Mouse (Mus musculus) myocyte (in vitro differentiated cells): ENCODE results near the gene Zfp335. TPM values are rescaled to one million over a fixed set of nuclear protein-coding genes. Genes with fewer than 3 reads are reported as not detected.

Source experiments
- H3K27me3 ChIP-seq: one replicate; pipeline ENCODE4 v1.6.1; 2011; ENCODE audit not compliant: control insufficient read depth, insufficient read depth, insufficient read length
- H3K36me3 ChIP-seq: one replicate; pipeline ENCODE4 v1.6.1; 2011; ENCODE audit not compliant: control insufficient read depth, insufficient read depth
- H3K4me2 ChIP-seq: one replicate; pipeline ENCODE4 v1.6.1; 2011; ENCODE audit warnings: low read depth, control low read depth
- H3K4me3 ChIP-seq: one replicate; pipeline ENCODE4 v1.5.1; 2011; ENCODE audit warnings: mild to moderate bottlenecking, control low read depth, moderate library complexity
- H3K79me2 ChIP-seq: one replicate; pipeline ENCODE4 v1.6.1; 2011; ENCODE audit not compliant: control insufficient read depth, insufficient read depth
- H3ac ChIP-seq: one replicate; pipeline ENCODE4 v1.6.1; 2011; ENCODE audit not compliant: control insufficient read depth, insufficient read length
- CEBPB ChIP-seq: IDR thresholded peaks from 2 replicates; pipeline ENCODE4 v1.6.1; 2011; ENCODE audit warnings: mild to moderate bottlenecking, moderate library complexity; ENCODE audit not compliant: poor library complexity, insufficient read depth, severe bottlenecking
- E2F4 ChIP-seq: IDR thresholded peaks from one replicate; pipeline ENCODE4 v1.6.1; 2011; ENCODE audit warnings: mild to moderate bottlenecking, control low read depth, moderate library complexity; ENCODE audit not compliant: insufficient read depth
- MAX ChIP-seq: IDR thresholded peaks from one replicate; pipeline ENCODE4 v1.6.1; 2011; ENCODE audit warnings: low read depth, mild to moderate bottlenecking, control low read depth
- MYOD1 ChIP-seq, 3 experiments: IDR thresholded peaks; one replicate each; pipeline ENCODE4 v1.6.1; 2011; ENCODE audit warnings: control low read depth in 2 of 3, low read depth in 2 of 3, mild to moderate bottlenecking in 2 of 3, moderate library complexity in 1 of 3; ENCODE audit not compliant: insufficient read length in 2 of 3, control insufficient read depth in 1 of 3
- MYOG ChIP-seq, 3 experiments: IDR thresholded peaks; one replicate each; pipeline ENCODE4 v1.6.1; 2011; ENCODE audit warnings: control low read depth in 2 of 3, low read depth in 2 of 3, mild to moderate bottlenecking in 2 of 3; ENCODE audit not compliant: insufficient read length in 2 of 3, control insufficient read depth in 1 of 3, insufficient read depth in 1 of 3
- POLR2A ChIP-seq: IDR thresholded peaks from one replicate; pipeline ENCODE4 v1.6.1; 2011; ENCODE audit warnings: low read depth, mild to moderate bottlenecking, control low read depth, moderate library complexity; ENCODE audit not compliant: insufficient read length
- POLR2AphosphoS2 ChIP-seq: IDR thresholded peaks from one replicate; pipeline ENCODE4 v1.6.1; 2011; ENCODE audit warnings: low read depth, control low read depth; ENCODE audit not compliant: insufficient read length
- REST ChIP-seq: IDR thresholded peaks from one replicate; pipeline ENCODE4 v1.6.1; 2011; ENCODE audit warnings: mild to moderate bottlenecking, control low read depth, moderate library complexity; ENCODE audit not compliant: insufficient read depth, insufficient read length
- SRF ChIP-seq: IDR thresholded peaks from one replicate; pipeline ENCODE4 v1.6.1; 2011; ENCODE audit warnings: low read depth; ENCODE audit not compliant: control insufficient read depth, insufficient read length
- TCF12 ChIP-seq: IDR thresholded peaks from one replicate; pipeline ENCODE4 v1.6.1; 2011; ENCODE audit warnings: mild to moderate bottlenecking, control low read depth; ENCODE audit not compliant: poor library complexity, insufficient read depth, severe bottlenecking
- TCF3 ChIP-seq: IDR thresholded peaks from one replicate; pipeline ENCODE4 v1.6.1; 2011; ENCODE audit warnings: low read depth, control low read depth; ENCODE audit not compliant: insufficient read length
- USF1 ChIP-seq: IDR thresholded peaks from one replicate; pipeline ENCODE4 v1.6.1; 2011; ENCODE audit warnings: low read depth, mild to moderate bottlenecking, control low read depth, moderate library complexity
- polyA plus RNA-seq: library from polyadenylated mRNA; unstranded; fragments of >200 nt; fragmentation: generic; extraction: Trizol; gene quantifications from one replicate; pipeline ENCODE4 v1.2.1, GENCODE M21; 2012; ENCODE audit warnings: missing spikeins

Zfp335 gene
- polyA plus RNA-seq, 1 experiment = 11.1 TPM

DNA sequence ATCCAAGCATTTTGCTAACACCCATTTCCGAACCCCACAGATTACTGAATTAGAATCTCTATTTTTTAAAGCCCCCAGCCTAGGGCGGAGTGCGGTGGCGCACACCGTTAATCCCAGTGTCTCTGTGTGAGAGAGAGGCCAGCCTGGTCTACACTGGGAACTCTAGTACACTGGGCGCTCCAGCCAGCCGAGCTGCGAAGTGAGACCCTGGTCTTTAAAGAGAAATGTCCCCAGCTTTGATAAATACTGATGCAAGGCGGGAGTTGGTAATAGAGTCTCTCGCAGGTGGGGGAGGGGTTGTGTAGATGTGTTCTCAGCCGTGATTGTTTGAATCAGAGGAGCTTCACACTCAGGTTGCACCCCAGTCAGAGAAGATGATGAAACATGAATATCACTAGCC lies 27.5 kb upstream of the Zfp335 start:
- no peaks in the 10 kb centered on the region for H3K27me3 ChIP-seq

DNA sequence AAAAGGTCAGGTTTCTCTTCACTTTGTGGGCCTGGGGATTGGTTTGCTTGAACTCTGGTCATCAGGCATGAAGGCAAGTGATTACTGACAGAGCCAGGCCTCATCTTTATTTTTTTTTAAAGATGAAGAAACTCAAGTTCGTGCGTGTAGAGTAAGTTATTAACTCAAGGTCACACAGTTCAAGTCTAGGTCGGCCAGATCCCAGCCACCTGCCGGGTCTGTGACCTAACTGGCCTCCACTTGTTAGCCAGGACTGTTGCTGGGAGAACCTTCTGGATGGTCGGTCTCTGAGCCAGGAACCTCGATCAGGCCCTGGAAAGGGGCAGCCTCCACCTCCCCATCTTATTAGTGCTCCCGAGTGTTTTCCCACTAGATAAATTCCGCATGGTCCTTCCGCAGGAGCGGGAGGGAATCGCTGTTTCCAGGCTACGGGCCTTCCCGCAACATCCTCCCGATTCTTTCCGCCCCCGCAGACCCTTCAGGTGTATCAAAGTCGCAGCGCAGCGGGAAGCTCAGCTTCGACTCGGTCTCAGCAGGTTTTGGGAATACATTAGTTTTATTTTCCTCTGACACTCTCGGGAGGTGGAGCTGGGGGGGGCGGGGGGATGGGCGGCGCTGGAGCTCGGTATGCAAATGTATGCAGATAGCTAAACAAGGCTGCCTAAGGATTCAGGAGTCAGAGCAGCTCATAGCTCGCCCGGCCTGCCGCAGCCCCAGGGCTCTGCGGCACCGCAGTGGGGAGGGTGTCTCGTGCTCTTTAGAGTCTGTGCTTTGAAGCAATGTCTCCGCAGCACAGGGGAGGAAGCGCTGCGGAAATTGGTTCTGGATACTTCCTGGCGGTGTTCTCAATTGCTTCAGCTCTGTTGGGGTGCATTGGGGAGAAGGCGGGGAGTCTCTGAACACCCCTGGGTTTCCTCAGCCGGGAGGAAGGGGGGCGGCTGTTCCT lies 26.9 kb upstream of the Zfp335 start:
- no peak overlapping the region for H3K4me3 ChIP-seq

More for the DNA sequence above, 27.5 kb upstream of the Zfp335 start:
- Histone ChIP-seq H3K79me2 (no peaks in the 10 kb centered on the region), H3K4me3 (no peak overlapping the region), H3K4me2 (no peak overlapping the region), H3ac (no peak overlapping the region), H3K36me3 (no peaks in the 10 kb centered on the region)
- TF ChIP-seq MAX (no peak), REST (no peak), MYOG (IDR thresholded peaks at IDR 0.05; ENCODE audit: control insufficient read depth in 1 of 3, insufficient read depth in 1 of 3, insufficient read length in 2 of 3, low read depth in 2 of 3) (no peak), SRF (no peak), CEBPB (no peak), MYOD1 (IDR thresholded peaks at IDR 0.05; ENCODE audit: control insufficient read depth in 1 of 3, insufficient read length in 2 of 3, low read depth in 2 of 3) (no peak), TCF3 (no peak), POLR2AphosphoS2 (no peak), POLR2A (no peak), USF1 (no peak), E2F4 (no peak), TCF12 (no peak)

DNA sequence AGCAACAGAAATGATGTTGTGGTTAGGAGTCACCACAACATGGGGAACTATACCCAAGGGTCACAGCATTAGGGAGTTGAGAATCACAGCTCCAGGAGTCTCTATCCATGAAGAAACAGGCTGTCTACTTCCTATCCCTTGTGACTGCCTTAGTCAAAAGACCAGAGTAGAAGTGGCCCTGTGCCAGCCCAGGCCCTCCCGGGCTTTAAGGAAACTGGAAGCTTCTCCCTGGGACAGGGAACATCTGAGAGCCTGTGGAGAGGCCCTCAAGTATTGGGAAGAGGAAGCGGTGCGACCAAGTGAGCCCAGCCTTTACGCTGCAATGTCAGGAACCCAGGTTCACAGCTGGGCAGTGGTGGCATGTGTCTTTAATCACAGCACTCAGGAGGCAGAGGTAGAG lies 24.4 kb upstream of the Zfp335 start:
- H3K27me3 ChIP-seq = no peaks in the 10 kb centered on the region

More for the DNA sequence above, 26.9 kb upstream of the Zfp335 start:
- TF ChIP-seq POLR2A = no peak
- no peak for TF ChIP-seq E2F4
- TF ChIP-seq MYOD1 (IDR thresholded peaks at IDR 0.05; ENCODE audit: control insufficient read depth in 1 of 3, insufficient read length in 2 of 3, low read depth in 2 of 3) = no peak
- no peak for TF ChIP-seq REST
- no peak for TF ChIP-seq POLR2AphosphoS2
- no peak for TF ChIP-seq TCF12
- no peak for TF ChIP-seq CEBPB
- TF ChIP-seq TCF3 = no peak
- no peak for TF ChIP-seq MYOG (IDR thresholded peaks at IDR 0.05; ENCODE audit: control insufficient read depth in 1 of 3, insufficient read depth in 1 of 3, insufficient read length in 2 of 3, low read depth in 2 of 3)
- no peak for TF ChIP-seq USF1
- no peak for TF ChIP-seq MAX
- no peak for TF ChIP-seq SRF
- no peaks in the 10 kb centered on the region for H3K27me3 ChIP-seq
- no peaks in the 10 kb centered on the region for H3K36me3 ChIP-seq
- no peak overlapping the region for H3ac ChIP-seq
- H3K79me2 ChIP-seq = no peaks in the 10 kb centered on the region
- no peak overlapping the region for H3K4me2 ChIP-seq

DNA sequence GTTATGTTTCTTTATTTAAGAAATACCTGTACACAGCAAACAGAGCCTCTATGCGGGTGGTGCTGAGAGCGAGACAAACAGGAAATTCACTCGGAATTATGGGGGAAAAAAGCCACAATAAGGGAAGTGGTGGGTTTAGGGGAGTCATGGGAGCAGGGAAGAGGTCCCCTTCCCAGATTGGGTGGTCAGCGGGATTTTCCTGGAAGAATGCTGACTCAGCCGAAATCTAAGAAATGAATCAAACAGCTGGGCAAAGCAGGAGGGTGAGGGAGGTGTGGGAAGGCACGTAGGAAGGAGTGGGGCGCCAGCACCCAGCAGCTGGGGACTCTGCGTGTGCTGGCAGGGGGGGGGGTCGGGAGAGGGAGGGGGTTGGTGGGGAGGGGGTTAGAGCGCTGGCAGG lies 22.0 kb upstream of the Zfp335 start:
- Histone ChIP-seq H3K4me3 (no peak overlapping the region), H3K27me3 (no peaks in the 10 kb centered on the region), H3K36me3 (no peaks in the 10 kb centered on the region), H3K79me2 (no peaks in the 10 kb centered on the region), H3ac (no peak overlapping the region), H3K4me2 (no peak overlapping the region)
- no peak for TF ChIP-seq POLR2A
- TF ChIP-seq MYOD1 (IDR thresholded peaks at IDR 0.05; ENCODE audit: control insufficient read depth in 1 of 3, insufficient read length in 2 of 3, low read depth in 2 of 3) = no peak
- no peak for TF ChIP-seq TCF3
- no peak for TF ChIP-seq MYOG (IDR thresholded peaks at IDR 0.05; ENCODE audit: control insufficient read depth in 1 of 3, insufficient read depth in 1 of 3, insufficient read length in 2 of 3, low read depth in 2 of 3)
- TF ChIP-seq SRF = no peak
- TF ChIP-seq E2F4 = no peak
- TF ChIP-seq REST = no peak

More for the DNA sequence above, 24.4 kb upstream of the Zfp335 start:
- Histone ChIP-seq H3ac (no peak overlapping the region), H3K79me2 (no peaks in the 10 kb centered on the region), H3K36me3 (no peaks in the 10 kb centered on the region), H3K4me3 (no peak overlapping the region), H3K4me2 (no peak overlapping the region)
- TF ChIP-seq USF1 (no peak), POLR2A (no peak), SRF (no peak), CEBPB (no peak), MYOD1 (IDR thresholded peaks at IDR 0.05; ENCODE audit: control insufficient read depth in 1 of 3, insufficient read length in 2 of 3, low read depth in 2 of 3) (no peak), REST (no peak), TCF12 (no peak), POLR2AphosphoS2 (no peak)
